ENCODE assay signal across 12 mouse cellular contexts in genomic region chr10:24164909-24165304, GRCm38 (mm10). TPM values are rescaled to one million over a fixed set of nuclear protein-coding genes. Genes with fewer than 3 reads are reported as not detected.
DNase-seq lines count a peak whose midpoint lies in the region; ATAC-seq and TF ChIP-seq lines count a peak whose summit lies in the region.
"Had no signal": no experiment of that assay in that cellular context is flagged by ENCODE, and none has a peak within 500 bp of the region (broad histone marks: within the 10 kb centered on the region; RNA-seq: fewer than 3 reads in every experiment).

No protein-coding gene starts in this region.

- WGBS in heart, embryonic 11.5 days (ENCODE audit: insufficient replicate concordance): 64% methylated on average over 6 of the region's 6 CpGs
- 69% methylated on average over 6 of the region's 6 CpGs for WGBS in heart, adult 2 months
- WGBS in midbrain, embryonic 10.5 days: 59% methylated on average over 6 of the region's 6 CpGs
- 59% methylated on average over 6 of the region's 6 CpGs for WGBS in midbrain, embryonic 14.5 days
- 66% methylated on average over 6 of the region's 6 CpGs for WGBS in intestine, embryonic 15.5 days
- WGBS in small intestine, adult 2 months: 72% methylated on average over 6 of the region's 6 CpGs

- H3K27me3 ChIP-seq in heart, embryonic 11.5 days (ENCODE audit: control insufficient read depth, insufficient read depth, low read length): no peaks in the 10 kb centered on the region
- H3K27me3 ChIP-seq in heart, adult 2 months (ENCODE audit: control insufficient read depth, insufficient read depth, low read length): no peaks in the 10 kb centered on the region
- H3K27me3 ChIP-seq in midbrain, embryonic 10.5 days (ENCODE audit: low read depth, poor library complexity, severe bottlenecking): no peaks in the 10 kb centered on the region
- H3K27me3 ChIP-seq in midbrain, embryonic 14.5 days (ENCODE audit: control insufficient read depth, insufficient read depth, low read length): no peaks in the 10 kb centered on the region
- no peaks in the 10 kb centered on the region for H3K27me3 ChIP-seq in intestine, embryonic 15.5 days (replicated peaks)
- no peaks in the 10 kb centered on the region for H3K27me3 ChIP-seq in small intestine, adult 2 months (ENCODE audit: control insufficient read depth, insufficient read depth, low read length)
- H3K27me3 ChIP-seq: hindbrain, embryonic 15.5 days had no signal

- TF ChIP-seq CTCF in heart, adult 2 months (IDR thresholded peaks at IDR 0.05): no peak
- TF ChIP-seq CTCF in small intestine, adult 2 months (IDR thresholded peaks at IDR 0.05; ENCODE audit: extremely low read depth, insufficient read length, insufficient replicate concordance, low read depth, low read length): no peak

- intact Hi-C loops in heart, adult 2 months (cut with DNase I): loop anchor here (10.0 kb wide), 1 partner anchor 460 kb away; no protein-coding TSS in a partner anchor

- no peak for TF ChIP-seq POLR2A in heart, adult 2 months (IDR thresholded peaks at IDR 0.05; ENCODE audit: insufficient read depth, low read depth, low read length)
- no peak for TF ChIP-seq POLR2A in small intestine, adult 2 months (IDR thresholded peaks at IDR 0.05; ENCODE audit: low read depth, low read length)

- no peak overlapping the region; the same call in 1 of the 2 replicates for H3K9ac ChIP-seq in heart, embryonic 11.5 days (ENCODE audit: low read depth, low read length)
- no peak overlapping the region for H3K9ac ChIP-seq in heart, adult 2 months (ENCODE audit: low read depth, low read length)
- H3K9ac ChIP-seq in midbrain, embryonic 14.5 days (replicated peaks; ENCODE audit: low read length): no peak overlapping the region
- no peak overlapping the region for H3K9ac ChIP-seq in intestine, embryonic 15.5 days
- H3K9ac ChIP-seq: hindbrain, embryonic 15.5 days had no signal

- DNase-seq in heart, adult 2 months: no peak
- DNase-seq in midbrain, embryonic 10.5 days (ENCODE audit: low spot score): no peak
- no peak for DNase-seq in midbrain, embryonic 14.5 days
- no peak for DNase-seq in cerebellum, adult 11-12 months
- DNase-seq: thymus, adult 2 months had no signal

- no peak overlapping the region for H3K4me3 ChIP-seq in heart, embryonic 11.5 days (ENCODE audit: low read depth, low read length)
- no peak overlapping the region for H3K4me3 ChIP-seq in heart, adult 2 months
- H3K4me3 ChIP-seq in midbrain, embryonic 10.5 days: no peak overlapping the region
- no peak overlapping the region for H3K4me3 ChIP-seq in midbrain, embryonic 14.5 days (replicated peaks; ENCODE audit: low read depth, low read length)
- H3K4me3 ChIP-seq in intestine, embryonic 15.5 days (replicated peaks): no peak overlapping the region
- H3K4me3 ChIP-seq in small intestine, adult 2 months (ENCODE audit: low read depth, low read length): no peak overlapping the region
- H3K4me3 ChIP-seq: hindbrain, embryonic 15.5 days had no signal

- no peak overlapping the region; the same call in 1 of the 2 replicates for H3K27ac ChIP-seq in heart, embryonic 11.5 days (ENCODE audit: low read depth, low read length)
- no peak overlapping the region for H3K27ac ChIP-seq in heart, adult 2 months
- H3K27ac ChIP-seq in midbrain, embryonic 10.5 days (replicated peaks): peak overlapping the region; percentile 34; the same call in 1 of the 2 replicates
- no peak overlapping the region for H3K27ac ChIP-seq in midbrain, embryonic 14.5 days (replicated peaks; ENCODE audit: low read depth, low read length)
- H3K27ac ChIP-seq in intestine, embryonic 15.5 days: 0 out of 2 replicates have a peak overlapping the region, but pooled peaks have one; percentile 13
- peak overlapping the region; percentile 29 for H3K27ac ChIP-seq in small intestine, adult 2 months (ENCODE audit: insufficient read depth, low read depth, low read length)
- H3K27ac ChIP-seq: hindbrain, embryonic 15.5 days had no signal

- peak overlapping the region; percentile 23; the same call in 1 of the 2 replicates for H3K4me2 ChIP-seq in heart, embryonic 11.5 days
- H3K4me2 ChIP-seq in midbrain, embryonic 14.5 days (ENCODE audit: low read length): no peak overlapping the region
- H3K4me2 ChIP-seq in intestine, embryonic 15.5 days (replicated peaks): 0 out of 2 replicates have a peak overlapping the region, but pooled peaks have one; percentile 19
- H3K4me2 ChIP-seq: hindbrain, embryonic 15.5 days had no signal

- H3K4me1 ChIP-seq in heart, embryonic 11.5 days (ENCODE audit: control insufficient read depth, insufficient read depth, low read length): peaks cover 17% of the 10 kb centered on the region
- peaks cover 22% of the 10 kb centered on the region for H3K4me1 ChIP-seq in heart, adult 2 months (ENCODE audit: control insufficient read depth, insufficient read depth, low read length)
- H3K4me1 ChIP-seq in midbrain, embryonic 10.5 days: peaks cover 38% of the 10 kb centered on the region
- H3K4me1 ChIP-seq in midbrain, embryonic 14.5 days (ENCODE audit: control insufficient read depth, insufficient read depth, low read length): peaks cover 27% of the 10 kb centered on the region
- H3K4me1 ChIP-seq in intestine, embryonic 15.5 days (replicated peaks): peaks cover 11% of the 10 kb centered on the region
- H3K4me1 ChIP-seq in small intestine, adult 2 months (ENCODE audit: control insufficient read depth, insufficient read depth, insufficient read length, low read length): peaks cover 22% of the 10 kb centered on the region

- ATAC-seq in heart, embryonic 11.5 days (replicated peaks; ENCODE audit: insufficient number of reproducible peaks, low FRiP score, low TSS enrichment): no peak
- no peak for ATAC-seq in midbrain, embryonic 14.5 days (ENCODE audit: low FRiP score, low TSS enrichment)
- ATAC-seq in intestine, embryonic 15.5 days: peak; percentile 50
- no peak for ATAC-seq in cerebellum, adult (ENCODE audit: insufficient number of reproducible peaks, low FRiP score, low TSS enrichment)

- 0 out of 2 replicates have a peak, but pooled peaks cover 2% of the 10 kb centered on the region for H3K36me3 ChIP-seq in heart, embryonic 11.5 days (ENCODE audit: control insufficient read depth, insufficient read depth, low read length)
- H3K36me3 ChIP-seq in heart, adult 2 months (ENCODE audit: control insufficient read depth, insufficient read depth, low read length): peaks cover 22% of the 10 kb centered on the region
- H3K36me3 ChIP-seq in midbrain, embryonic 10.5 days: no peaks in the 10 kb centered on the region; the same call in 1 of the 2 replicates
- no peaks in the 10 kb centered on the region for H3K36me3 ChIP-seq in midbrain, embryonic 14.5 days (ENCODE audit: control insufficient read depth, insufficient read depth, low read length)
- no peaks in the 10 kb centered on the region for H3K36me3 ChIP-seq in intestine, embryonic 15.5 days
- H3K36me3 ChIP-seq in small intestine, adult 2 months (ENCODE audit: control insufficient read depth, insufficient read depth, low read length): peaks cover 7% of the 10 kb centered on the region; the same call in 1 of the 2 replicates
- H3K36me3 ChIP-seq: hindbrain, embryonic 15.5 days had no signal

- no peak for TF ChIP-seq EP300 in heart, adult 2 months (IDR thresholded peaks at IDR 0.05; ENCODE audit: insufficient read depth, low read depth, low read length)

- H3K9me3 ChIP-seq in heart, embryonic 11.5 days (replicated peaks; ENCODE audit: control insufficient read depth, low read length): no peaks in the 10 kb centered on the region
- no peaks in the 10 kb centered on the region for H3K9me3 ChIP-seq in midbrain, embryonic 10.5 days (replicated peaks)
- no peaks in the 10 kb centered on the region for H3K9me3 ChIP-seq in midbrain, embryonic 14.5 days (ENCODE audit: control insufficient read depth, low read length)
- H3K9me3 ChIP-seq in intestine, embryonic 15.5 days: no peaks in the 10 kb centered on the region
- H3K9me3 ChIP-seq: hindbrain, embryonic 15.5 days had no signal

- H3K79me2 ChIP-seq in heart, adult 2 months (replicated peaks; ENCODE audit: control insufficient read depth, insufficient read depth, low read length): peaks cover 6% of the 10 kb centered on the region

RNA-seq across cellular contexts. Expression of gene Stx7, which starts 15.8 kb away (rescaled TPM):
- polyA plus RNA-seq in heart, embryonic 11.5 days (2014; fragmentation: Nextera tagmentation; extraction: Ambion mirVana): 89.8 and 99.4 TPM in 2 replicates
- 10 to 100 TPM; 45.9 to 56.5 TPM for total RNA-seq in heart, adult 2 months (2021)
- 40.9 and 48.2 TPM in 2 replicates for polyA plus RNA-seq in heart, adult 2 months (2012; rRNA removed)
- 52.7 and 72.1 TPM in 2 replicates for polyA plus RNA-seq in midbrain, embryonic 10.5 days (2016; fragmentation: Nextera tagmentation; extraction: Ambion mirVana)
- 326 and 358 TPM in 2 replicates for polyA plus RNA-seq in midbrain, embryonic 14.5 days (2014; fragmentation: Nextera tagmentation; extraction: Ambion mirVana)
- polyA plus RNA-seq in intestine, embryonic 15.5 days (2015; fragmentation: Nextera tagmentation; extraction: Ambion mirVana): 123 and 127 TPM in 2 replicates
- 41.2 and 59.9 TPM in 2 replicates for polyA plus RNA-seq in small intestine, adult 2 months (2012; rRNA removed)

RNA-seq across cellular contexts. Expression of gene Taar9, which starts 55.6 kb away (rescaled TPM):
- not detected in 2 replicates for polyA plus RNA-seq in heart, embryonic 11.5 days (2014; fragmentation: Nextera tagmentation; extraction: Ambion mirVana)
- total RNA-seq in heart, adult 2 months (2021): not detected
- polyA plus RNA-seq in heart, adult 2 months (2012; rRNA removed): not detected in 2 replicates
- polyA plus RNA-seq in midbrain, embryonic 10.5 days (2016; fragmentation: Nextera tagmentation; extraction: Ambion mirVana): 0.11 TPM in 1 of 2 replicates, not detected in the other
- not detected in 2 replicates for polyA plus RNA-seq in midbrain, embryonic 14.5 days (2014; fragmentation: Nextera tagmentation; extraction: Ambion mirVana)
- not detected in 2 replicates for polyA plus RNA-seq in intestine, embryonic 15.5 days (2015; fragmentation: Nextera tagmentation; extraction: Ambion mirVana)
- polyA plus RNA-seq in small intestine, adult 2 months (2012; rRNA removed): not detected in 2 replicates
- total RNA-seq: layer of hippocampus, postnatal 14 days had no signal
- polyA plus RNA-seq: hindbrain, embryonic 15.5 days; liver, embryonic 16.5 days; thymus, adult 2 months had no signal

RNA-seq across cellular contexts. Expression of gene Moxd1, which starts 58.4 kb away (rescaled TPM):
- 3.7 and 5.8 TPM in 2 replicates for polyA plus RNA-seq in heart, embryonic 11.5 days (2014; fragmentation: Nextera tagmentation; extraction: Ambion mirVana)
- under 1 TPM; 0.32 to 0.50 TPM for total RNA-seq in heart, adult 2 months (2021)
- 0.53 and 1.3 TPM in 2 replicates for polyA plus RNA-seq in heart, adult 2 months (2012; rRNA removed)
- polyA plus RNA-seq in midbrain, embryonic 10.5 days (2016; fragmentation: Nextera tagmentation; extraction: Ambion mirVana): 3.7 and 5.5 TPM in 2 replicates
- polyA plus RNA-seq in midbrain, embryonic 14.5 days (2014; fragmentation: Nextera tagmentation; extraction: Ambion mirVana): 0.26 and 2.7 TPM in 2 replicates
- polyA plus RNA-seq in intestine, embryonic 15.5 days (2015; fragmentation: Nextera tagmentation; extraction: Ambion mirVana): 14.2 and 14.7 TPM in 2 replicates
- 3.5 and 12.0 TPM in 2 replicates for polyA plus RNA-seq in small intestine, adult 2 months (2012; rRNA removed)

Comparison
In these comparisons a context has a peak if more than half of its experiments do, and no peak if none do; other contexts are left out.
1. H3K27ac ChIP-seq: peak in midbrain, embryonic 10.5 days (single experiment), intestine, embryonic 15.5 days (single experiment) and small intestine, adult 2 months (single experiment); none in heart, embryonic 11.5 days (single experiment), heart, adult 2 months (single experiment) and midbrain, embryonic 14.5 days (single experiment).